Mouse (Mus musculus): Measurements from ENCODE around the gene Mad2l2.

The Mad2l2 gene

GRCm38 (mm10) chr4:148098666-148099065, 31.5 kb upstream of the Mad2l2 start:
- Histone ChIP-seq H3K27me3 (ENCODE audit: insufficient read depth, low read length) (no peaks in the 10 kb centered on the region), H3K4me3 (replicated peaks; ENCODE audit: low read length) (no peak overlapping the region), H3K4me1 (replicated peaks; ENCODE audit: low read depth, low read length) (peaks cover 75% of the 10 kb centered on the region), H3K36me3 (ENCODE audit: insufficient read depth, low read length) (no peaks in the 10 kb centered on the region), H3K9me3 (ENCODE audit: low read length) (no peaks in the 10 kb centered on the region)
- TF ChIP-seq CTCF (conservative IDR thresholded peaks at IDR 0.05; ENCODE audit: low read length) (no peak), NANOG (IDR thresholded peaks at IDR 0.05; ENCODE audit: borderline replicate concordance, low read length) (no peak), POU5F1 (IDR thresholded peaks at IDR 0.05; ENCODE audit: borderline replicate concordance, low read length) (no peak)

- Histone ChIP-seq H3K4me1 (replicated peaks; ENCODE audit: low read depth, low read length) (peaks cover 58% of the 10 kb centered on the region), H3K36me3 (ENCODE audit: insufficient read depth, low read length) (no peaks in the 10 kb centered on the region), H3K9me3 (ENCODE audit: low read length) (no peaks in the 10 kb centered on the region), H3K4me3 (replicated peaks; ENCODE audit: low read length) (peak overlapping the region; percentile 62), H3K27me3 (ENCODE audit: insufficient read depth, low read length) (peaks cover 5% of the 10 kb centered on the region)
- TF ChIP-seq POU5F1 (IDR thresholded peaks at IDR 0.05; ENCODE audit: borderline replicate concordance, low read length) (no peak), NANOG (IDR thresholded peaks at IDR 0.05; ENCODE audit: borderline replicate concordance, low read length) (no peak), CTCF (conservative IDR thresholded peaks at IDR 0.05; ENCODE audit: low read length) (peak; percentile 48)
Measured at GRCm38 (mm10) chr4:148101801-148102527, 28.2 kb upstream of the Mad2l2 start.

- Histone ChIP-seq H3K4me1 (replicated peaks; ENCODE audit: low read depth, low read length) (peaks cover 65% of the 10 kb centered on the region), H3K9me3 (ENCODE audit: low read length) (no peaks in the 10 kb centered on the region), H3K4me3 (replicated peaks; ENCODE audit: low read length) (no peak overlapping the region), H3K27me3 (ENCODE audit: insufficient read depth, low read length) (peaks cover 23% of the 10 kb centered on the region), H3K36me3 (ENCODE audit: insufficient read depth, low read length) (no peaks in the 10 kb centered on the region)
- TF ChIP-seq POU5F1 (IDR thresholded peaks at IDR 0.05; ENCODE audit: borderline replicate concordance, low read length) (no peak), NANOG (IDR thresholded peaks at IDR 0.05; ENCODE audit: borderline replicate concordance, low read length) (no peak), CTCF (conservative IDR thresholded peaks at IDR 0.05; ENCODE audit: low read length) (no peak)
Measured at GRCm38 (mm10) chr4:148104146-148104545, 26.0 kb upstream of the Mad2l2 start.

DNA sequence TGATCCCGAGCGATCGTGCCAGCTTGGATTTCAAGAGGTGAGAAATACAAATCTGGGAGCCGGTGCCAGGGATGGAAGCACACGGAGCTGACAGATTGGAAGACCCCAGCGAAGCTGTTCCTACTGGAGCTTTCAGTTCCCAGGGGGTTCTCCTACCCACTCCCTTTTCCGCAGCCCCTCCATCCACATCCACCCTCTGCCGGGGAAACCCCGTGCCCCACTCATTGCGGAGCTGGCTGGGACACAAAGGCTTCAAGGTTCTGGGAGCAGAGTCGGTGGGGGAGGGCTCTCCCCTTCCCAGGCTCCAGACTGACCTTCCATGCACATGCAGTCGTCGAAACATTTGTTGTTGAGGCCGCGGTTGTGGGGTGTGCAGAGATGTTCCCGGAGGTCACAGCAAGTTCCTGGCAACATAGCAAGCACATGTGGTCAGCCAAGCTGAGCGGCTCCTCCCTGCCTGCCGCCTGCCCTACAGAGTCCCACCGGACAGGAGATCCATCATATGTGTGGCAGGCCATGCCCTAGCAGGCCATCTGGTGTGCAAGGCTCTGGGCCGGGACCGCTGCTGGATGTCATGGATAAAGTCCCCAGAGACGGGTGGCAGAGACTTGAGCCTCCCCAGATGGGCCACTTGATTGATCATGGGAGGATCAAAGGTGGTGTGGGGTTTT, 22.4 kb upstream of the Mad2l2 start:
- H3K27me3 ChIP-seq (ENCODE audit: insufficient read depth, low read length) = peaks cover 24% of the 10 kb centered on the region
- H3K4me3 ChIP-seq (replicated peaks; ENCODE audit: low read length) = peak overlapping the region; percentile 61
- H3K36me3 ChIP-seq (ENCODE audit: insufficient read depth, low read length) = no peaks in the 10 kb centered on the region
- H3K4me1 ChIP-seq (replicated peaks; ENCODE audit: low read depth, low read length) = peaks cover 41% of the 10 kb centered on the region
- TF ChIP-seq POU5F1 (IDR thresholded peaks at IDR 0.05; ENCODE audit: borderline replicate concordance, low read length) = no peak
- no peak for TF ChIP-seq CTCF (conservative IDR thresholded peaks at IDR 0.05; ENCODE audit: low read length)
- no peak for TF ChIP-seq NANOG (IDR thresholded peaks at IDR 0.05; ENCODE audit: borderline replicate concordance, low read length)
- no peaks in the 10 kb centered on the region for H3K9me3 ChIP-seq (ENCODE audit: low read length)

DNA sequence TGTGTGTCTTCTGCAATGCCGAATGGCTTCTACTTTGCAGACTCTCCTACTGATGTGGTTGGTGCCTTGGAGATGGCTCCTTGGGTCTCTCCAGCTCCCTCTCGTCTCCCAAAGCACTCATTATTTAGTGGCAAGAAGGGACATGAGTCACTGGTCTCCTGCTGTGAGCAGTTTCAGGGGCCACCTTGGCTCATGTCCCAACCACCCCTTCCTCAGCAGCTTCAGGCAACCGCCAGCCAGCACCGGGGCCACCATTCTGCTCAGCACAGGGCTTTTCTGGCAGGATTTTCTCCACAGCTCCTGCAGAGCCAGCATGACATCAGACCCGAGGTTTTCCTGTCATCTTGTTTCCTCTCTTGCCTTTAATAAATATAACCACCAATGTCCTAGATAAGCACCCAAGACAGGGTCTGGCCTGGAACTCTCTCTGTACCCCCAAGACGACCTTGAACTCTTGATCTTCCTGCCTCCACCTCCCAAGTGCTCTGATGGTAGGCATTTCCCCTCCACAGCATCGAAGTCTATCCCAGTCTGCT, 21.6 kb upstream of the Mad2l2 start:
- Histone ChIP-seq H3K4me3 (replicated peaks; ENCODE audit: low read length) (peak overlapping the region; percentile 61; the same call in 1 of the 2 replicates), H3K36me3 (ENCODE audit: insufficient read depth, low read length) (no peaks in the 10 kb centered on the region), H3K4me1 (replicated peaks; ENCODE audit: low read depth, low read length) (peaks cover 45% of the 10 kb centered on the region), H3K27me3 (ENCODE audit: insufficient read depth, low read length) (peaks cover 24% of the 10 kb centered on the region), H3K9me3 (ENCODE audit: low read length) (no peaks in the 10 kb centered on the region)
- TF ChIP-seq NANOG (IDR thresholded peaks at IDR 0.05; ENCODE audit: borderline replicate concordance, low read length) (no peak), CTCF (conservative IDR thresholded peaks at IDR 0.05; ENCODE audit: low read length) (no peak), POU5F1 (IDR thresholded peaks at IDR 0.05; ENCODE audit: borderline replicate concordance, low read length) (no peak)

DNA sequence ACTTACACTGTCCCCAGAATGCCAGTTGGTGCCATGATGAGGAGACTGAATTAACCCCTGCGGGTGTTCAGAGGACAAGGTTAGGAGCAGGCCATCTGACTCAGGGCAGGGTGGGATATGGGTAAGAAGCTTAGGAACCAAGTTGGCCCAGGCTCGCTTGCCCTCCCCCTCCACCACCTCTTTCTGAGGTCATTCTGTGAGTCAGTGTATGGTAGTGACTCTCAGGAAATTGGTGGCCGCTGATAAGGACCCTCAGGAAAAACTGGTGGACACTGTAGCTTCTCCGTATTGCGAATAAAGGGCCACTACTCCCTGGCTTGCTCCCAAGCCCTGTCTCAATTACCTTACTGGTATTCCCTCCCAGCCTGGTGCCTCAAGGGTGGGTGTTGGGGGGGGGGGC, 21.0 kb upstream of the Mad2l2 start:
- TF ChIP-seq CTCF (conservative IDR thresholded peaks at IDR 0.05; ENCODE audit: low read length) (no peak), POU5F1 (IDR thresholded peaks at IDR 0.05; ENCODE audit: borderline replicate concordance, low read length) (no peak), NANOG (IDR thresholded peaks at IDR 0.05; ENCODE audit: borderline replicate concordance, low read length) (no peak)
- Histone ChIP-seq H3K9me3 (ENCODE audit: low read length) (no peaks in the 10 kb centered on the region), H3K4me1 (replicated peaks; ENCODE audit: low read depth, low read length) (peaks cover 45% of the 10 kb centered on the region), H3K4me3 (replicated peaks; ENCODE audit: low read length) (no peak overlapping the region), H3K36me3 (ENCODE audit: insufficient read depth, low read length) (no peaks in the 10 kb centered on the region), H3K27me3 (ENCODE audit: insufficient read depth, low read length) (peaks cover 24% of the 10 kb centered on the region)

DNA sequence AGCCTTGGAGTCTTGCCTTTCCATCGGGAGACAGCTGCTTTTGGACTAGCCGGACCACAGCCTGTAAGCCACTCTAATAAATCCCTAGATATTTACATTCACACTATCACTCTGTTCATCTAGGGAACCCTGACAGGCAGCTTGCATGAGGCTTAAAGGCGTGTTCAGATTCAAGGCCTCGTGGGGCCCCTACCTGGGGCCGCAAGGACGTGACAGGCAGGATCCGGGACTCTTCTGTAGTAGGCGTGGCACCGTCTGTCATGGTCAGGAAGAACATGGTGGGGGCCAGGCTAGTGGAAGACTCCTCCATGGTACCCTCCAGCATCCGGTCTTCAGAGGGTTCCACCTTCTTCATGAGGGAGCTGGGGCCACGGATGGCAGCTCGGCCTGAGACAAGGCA, 17.7 kb upstream of the Mad2l2 start:
- no peak for TF ChIP-seq POU5F1 (IDR thresholded peaks at IDR 0.05; ENCODE audit: borderline replicate concordance, low read length)
- TF ChIP-seq NANOG (IDR thresholded peaks at IDR 0.05; ENCODE audit: borderline replicate concordance, low read length) = no peak
- no peak for TF ChIP-seq CTCF (conservative IDR thresholded peaks at IDR 0.05; ENCODE audit: low read length)
- H3K4me1 ChIP-seq (replicated peaks; ENCODE audit: low read depth, low read length) = peaks cover 47% of the 10 kb centered on the region
- H3K27me3 ChIP-seq (ENCODE audit: insufficient read depth, low read length) = peaks cover 14% of the 10 kb centered on the region
- peaks cover 6% of the 10 kb centered on the region; the same call in 1 of the 2 replicates for H3K9me3 ChIP-seq (ENCODE audit: low read length)
- H3K4me3 ChIP-seq (replicated peaks; ENCODE audit: low read length) = no peak overlapping the region
- no peaks in the 10 kb centered on the region for H3K36me3 ChIP-seq (ENCODE audit: insufficient read depth, low read length)

DNA sequence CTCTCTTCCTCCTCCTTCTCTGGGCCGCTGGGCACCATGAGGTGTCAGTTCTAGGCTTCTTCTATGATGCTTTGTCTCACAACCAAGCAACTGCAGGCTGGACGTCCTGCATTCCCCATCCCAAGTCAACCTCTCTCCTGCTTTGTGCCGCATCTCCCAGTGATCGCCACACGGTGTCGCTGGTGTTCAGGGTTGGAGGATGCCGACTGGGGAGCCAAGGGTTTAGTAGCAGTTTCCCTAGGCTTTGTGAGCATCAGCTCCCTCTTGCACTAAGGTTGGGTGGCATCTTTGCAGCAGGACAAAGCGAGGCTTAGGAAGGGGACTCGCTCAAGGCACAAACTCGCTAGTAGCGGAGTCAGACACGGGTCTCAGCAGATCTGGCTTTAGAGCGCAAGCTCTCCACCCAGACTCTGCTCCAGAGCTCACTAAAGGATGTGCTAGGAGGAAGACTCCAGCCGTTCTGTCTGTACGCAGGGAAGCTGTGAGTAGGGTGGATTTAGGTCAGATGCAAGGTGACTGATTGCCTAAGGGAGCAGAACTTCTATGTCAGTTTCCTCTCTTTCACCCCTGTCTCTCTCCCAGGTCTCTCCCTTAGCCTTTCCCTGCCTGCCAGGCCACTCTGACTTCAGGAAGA, 15.3 kb upstream of the Mad2l2 start:
- TF ChIP-seq CTCF (conservative IDR thresholded peaks at IDR 0.05; ENCODE audit: low read length) (peak; percentile 90), POU5F1 (IDR thresholded peaks at IDR 0.05; ENCODE audit: borderline replicate concordance, low read length) (no peak), NANOG (IDR thresholded peaks at IDR 0.05; ENCODE audit: borderline replicate concordance, low read length) (no peak)
- no peaks in the 10 kb centered on the region for H3K36me3 ChIP-seq (ENCODE audit: insufficient read depth, low read length)

More for the DNA sequence above, 15.3 kb upstream of the Mad2l2 start:
- peaks cover 6% of the 10 kb centered on the region; the same call in 1 of the 2 replicates for H3K9me3 ChIP-seq (ENCODE audit: low read length)
- no peaks in the 10 kb centered on the region; the same call in 1 of the 2 replicates for H3K27me3 ChIP-seq (ENCODE audit: insufficient read depth, low read length)
- peak overlapping the region; percentile 46 for H3K4me3 ChIP-seq (replicated peaks; ENCODE audit: low read length)
- peaks cover 34% of the 10 kb centered on the region for H3K4me1 ChIP-seq (replicated peaks; ENCODE audit: low read depth, low read length)
